Mouse (Mus musculus) spleen, embryonic (tissue): Measurements from ENCODE around the gene Mga.

Source experiments
- CTCF ChIA-PET: fragments of 350-600 bp; sonication (Branson Sonifier 250); formaldehyde crosslinking; loops from one replicate; lab custom pipeline; 2022; lab: Charles Lee

Mga gene

DNA sequence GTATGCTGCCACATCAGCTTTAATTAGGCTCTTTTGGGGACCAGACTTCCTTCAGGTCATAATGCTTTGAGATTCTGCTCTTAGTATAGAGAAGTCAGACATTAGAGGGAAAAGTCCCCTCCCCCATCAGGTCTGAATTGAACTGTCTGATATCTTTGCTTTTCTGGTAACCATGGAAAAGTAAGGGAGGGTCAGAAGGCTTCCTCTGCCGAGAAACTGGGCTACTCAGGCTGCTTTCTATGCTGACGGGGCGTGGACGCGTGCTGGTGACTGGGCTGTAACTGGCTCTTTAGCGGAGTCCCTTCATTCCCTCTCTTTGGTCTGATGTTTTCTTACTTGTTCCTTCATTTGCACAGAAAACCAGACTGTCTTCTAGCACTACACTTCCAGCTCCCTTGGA is 89.3 kb downstream of the Mga start:
- CTCF ChIA-PET = no interaction called here

DNA sequence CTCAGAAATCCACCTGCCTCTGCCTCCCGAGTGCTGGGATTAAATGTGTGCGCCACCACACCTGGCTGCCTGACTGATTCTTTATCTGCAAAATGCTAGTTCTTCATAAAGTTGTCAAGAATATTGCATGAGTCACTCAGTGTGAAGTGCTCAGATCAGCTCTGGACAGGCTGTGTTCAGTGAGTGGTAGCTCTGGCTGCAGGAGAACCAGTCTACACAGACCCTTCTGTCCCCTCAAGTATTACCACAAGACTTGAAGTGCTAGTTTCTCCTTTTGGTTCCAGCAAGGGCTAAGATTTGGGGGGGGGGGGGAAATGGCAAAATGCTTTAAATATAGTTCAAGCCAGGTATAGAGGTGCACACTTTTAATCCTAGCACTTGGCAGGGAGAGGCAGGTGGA is 90.4 kb downstream of the Mga start:
- CTCF ChIA-PET = interaction anchor here (0.7 kb wide), 1 partner anchor 17 kb away, joined by 3 read pairs; no protein-coding TSS in a partner anchor

DNA sequence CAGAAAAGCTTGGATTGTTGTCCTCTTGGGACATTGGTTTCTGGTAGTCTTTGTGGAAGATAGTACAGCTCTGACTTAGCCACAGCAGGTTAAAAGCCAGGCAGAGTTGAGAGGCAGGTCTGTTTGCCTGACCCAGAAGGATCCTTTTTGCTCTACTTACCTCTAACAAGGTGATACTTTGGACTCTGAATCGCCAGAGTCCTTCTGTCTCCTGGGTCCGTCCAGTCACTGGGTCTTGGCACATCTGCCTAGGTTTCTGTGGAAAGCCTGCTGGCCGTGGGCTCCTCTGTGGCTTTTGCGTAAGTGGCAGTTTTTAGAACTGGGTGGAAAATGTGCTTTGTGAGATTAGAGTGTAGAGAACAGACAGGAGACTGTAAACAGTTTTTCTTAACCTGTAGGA is 91.9 kb downstream of the Mga start:
- CTCF ChIA-PET = no interaction called here

- CTCF ChIA-PET = interaction anchor here (0.6 to 0.7 kb wide), 2 partner anchors 69 to 136 kb away, joined by 3 to 4 read pairs; no protein-coding TSS in a partner anchor
Observed at GRCm38 (mm10) chr2:119990881-119991280, 93.9 kb downstream of the Mga start.

DNA sequence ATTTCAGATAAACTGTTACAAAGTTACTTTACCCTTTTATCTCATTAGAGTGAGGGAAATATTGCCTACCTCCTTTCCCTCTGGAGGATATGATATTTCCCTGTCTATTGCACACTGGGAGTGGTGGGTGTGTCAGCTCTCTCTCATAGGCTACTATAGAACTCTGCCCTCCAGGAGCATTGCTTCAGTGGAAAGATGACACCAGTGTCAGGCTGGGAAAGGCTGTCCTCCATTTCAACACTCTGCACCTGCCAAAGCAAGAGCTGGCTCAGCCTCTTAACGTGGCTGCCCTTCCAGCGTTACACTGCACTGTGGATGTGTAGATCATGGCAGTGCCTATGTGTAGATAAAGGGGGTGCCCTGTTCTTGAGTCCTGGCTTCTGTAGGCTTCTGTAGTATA is 95.3 kb downstream of the Mga start:
- CTCF ChIA-PET = no interaction called here

DNA sequence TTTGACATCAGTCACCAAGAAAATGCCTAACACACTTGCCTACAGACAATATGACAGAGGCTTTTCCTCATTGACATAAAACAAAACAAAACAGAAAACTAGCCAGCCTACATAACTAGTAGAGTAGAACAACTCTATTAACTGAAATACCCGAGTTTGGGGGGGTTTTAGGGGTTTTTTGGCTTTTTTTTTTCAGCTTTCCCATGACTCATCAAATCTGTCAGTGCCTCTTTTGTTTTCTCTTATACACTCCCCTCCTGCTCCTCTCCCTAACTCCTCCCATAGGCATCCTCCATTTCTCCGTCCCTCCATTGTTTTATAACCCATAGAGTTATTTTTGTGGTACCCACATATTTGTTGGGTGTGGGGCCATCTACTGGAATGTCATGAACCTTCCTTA is 96.5 kb downstream of the Mga start:
- CTCF ChIA-PET = no interaction called here

- CTCF ChIA-PET = interaction anchor here (0.5 kb wide), 1 partner anchor 23 kb away, joined by 11 read pairs; no protein-coding TSS in a partner anchor
Observed at GRCm38 (mm10) chr2:119994839-119995238, 97.8 kb downstream of the Mga start.

DNA sequence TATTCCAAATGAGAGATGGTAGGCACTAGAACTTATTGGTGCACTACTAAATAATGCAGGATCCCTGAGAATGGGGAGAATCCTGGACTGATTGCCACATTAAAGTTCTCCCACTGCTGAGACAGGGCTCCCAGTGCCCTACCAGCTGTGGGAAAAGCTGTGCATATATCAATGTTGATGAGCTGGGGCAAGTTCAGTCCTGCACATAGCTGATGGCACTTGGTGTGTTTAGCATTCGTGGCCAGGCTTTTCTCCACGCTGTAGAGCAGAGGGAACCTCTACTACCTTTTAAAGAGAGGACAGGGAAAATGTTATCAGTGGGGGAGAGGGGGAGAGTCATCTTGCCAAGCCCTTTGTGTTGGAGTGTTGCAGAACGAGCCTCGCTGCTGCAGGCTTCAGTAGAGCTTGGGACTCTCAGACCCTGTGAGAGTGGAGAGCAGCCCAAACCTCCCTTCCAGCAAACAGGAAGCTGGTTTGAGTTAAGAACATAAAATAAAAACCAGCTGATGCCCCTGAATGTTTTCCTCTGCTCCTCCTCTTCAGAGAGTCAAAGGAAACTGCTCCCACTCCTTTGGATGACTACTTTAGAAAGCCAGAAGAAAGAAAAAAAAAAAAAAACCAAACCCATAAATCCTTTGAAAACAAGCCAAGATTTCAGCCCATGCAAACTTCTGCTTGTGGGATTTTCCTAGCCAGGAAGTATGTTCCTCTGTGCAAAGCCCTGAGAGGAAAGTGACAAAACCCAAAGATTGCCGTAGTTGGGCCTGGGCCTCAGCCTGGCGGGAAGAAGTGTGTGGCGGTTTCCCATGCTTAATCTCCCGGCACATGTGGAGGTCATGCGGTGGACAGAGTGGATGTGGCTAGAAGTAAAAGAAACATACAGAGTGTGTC is 98.6 kb downstream of the Mga start:
- CTCF ChIA-PET = no interaction called here

DNA sequence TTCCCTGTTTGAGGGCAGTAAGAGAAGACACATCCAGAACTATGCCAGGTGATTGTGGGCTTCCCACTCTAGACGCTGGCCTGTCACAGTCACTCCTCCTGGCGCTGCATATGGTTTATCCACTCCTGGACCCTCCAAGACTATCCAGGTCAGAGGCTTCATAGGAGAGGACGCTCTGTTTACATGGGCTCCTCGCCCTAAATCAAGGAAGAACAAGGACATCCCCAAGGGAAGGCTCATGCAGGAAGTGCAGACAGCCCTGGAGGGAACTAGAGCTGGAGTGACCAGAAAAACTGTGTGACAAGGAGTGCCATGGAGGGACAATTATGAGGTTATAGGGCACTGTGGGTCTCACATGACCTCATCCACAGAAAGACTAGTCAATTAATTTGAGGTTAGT is 100.3 kb downstream of the Mga start:
- CTCF ChIA-PET = no interaction called here

DNA sequence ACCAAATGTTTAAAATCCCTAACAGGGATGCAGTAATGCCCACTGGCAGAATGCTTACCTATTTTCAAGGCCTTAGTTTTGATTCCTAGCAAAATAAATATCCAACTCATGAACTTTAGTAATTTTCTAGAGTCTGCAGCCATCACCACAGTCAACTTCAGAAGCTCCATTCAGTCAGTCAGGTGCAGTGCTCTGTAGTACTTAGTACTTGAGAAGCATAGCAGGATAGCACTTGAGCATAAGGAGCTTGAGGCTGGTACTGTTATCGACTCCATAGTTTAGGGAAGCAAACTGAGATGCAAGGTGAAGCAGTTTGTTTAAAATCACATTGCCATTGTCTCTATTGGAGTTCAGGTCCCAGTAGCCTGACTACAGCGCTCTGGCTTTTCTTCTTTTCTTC is 102.7 kb downstream of the Mga start:
- CTCF ChIA-PET = no interaction called here

- CTCF ChIA-PET = interaction anchor here (0.7 kb wide), 1 partner anchor 84 kb away, joined by 3 read pairs; no protein-coding TSS in a partner anchor
Observed at GRCm38 (mm10) chr2:120000882-120001584, 104.0 kb downstream of the Mga start.

GRCm38 (mm10) chr2:120001956-120002355 is 104.9 kb downstream of the Mga start:
- CTCF ChIA-PET = no interaction called here

DNA sequence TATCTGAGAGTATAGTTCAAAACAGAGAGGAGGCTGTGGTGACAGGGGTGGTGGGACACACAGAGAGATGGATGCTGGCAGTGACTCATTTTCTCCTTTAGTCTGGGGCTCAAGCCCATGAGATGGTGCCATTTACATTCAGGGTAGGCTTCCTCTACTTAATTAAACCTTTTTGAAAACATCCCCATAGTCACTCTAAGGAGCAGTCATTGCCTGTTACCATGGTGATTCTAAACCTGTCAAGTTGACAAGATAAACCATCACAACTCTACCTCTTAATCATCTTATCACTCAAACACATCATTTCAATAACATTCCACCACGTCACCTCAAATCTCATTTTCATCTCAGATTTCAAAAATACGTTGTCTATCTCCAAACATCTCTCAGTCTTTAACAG is 106.9 kb downstream of the Mga start:
- CTCF ChIA-PET = no interaction called here

- CTCF ChIA-PET = no interaction called here
Observed at GRCm38 (mm10) chr2:120006696-120007095, 109.7 kb downstream of the Mga start.

DNA sequence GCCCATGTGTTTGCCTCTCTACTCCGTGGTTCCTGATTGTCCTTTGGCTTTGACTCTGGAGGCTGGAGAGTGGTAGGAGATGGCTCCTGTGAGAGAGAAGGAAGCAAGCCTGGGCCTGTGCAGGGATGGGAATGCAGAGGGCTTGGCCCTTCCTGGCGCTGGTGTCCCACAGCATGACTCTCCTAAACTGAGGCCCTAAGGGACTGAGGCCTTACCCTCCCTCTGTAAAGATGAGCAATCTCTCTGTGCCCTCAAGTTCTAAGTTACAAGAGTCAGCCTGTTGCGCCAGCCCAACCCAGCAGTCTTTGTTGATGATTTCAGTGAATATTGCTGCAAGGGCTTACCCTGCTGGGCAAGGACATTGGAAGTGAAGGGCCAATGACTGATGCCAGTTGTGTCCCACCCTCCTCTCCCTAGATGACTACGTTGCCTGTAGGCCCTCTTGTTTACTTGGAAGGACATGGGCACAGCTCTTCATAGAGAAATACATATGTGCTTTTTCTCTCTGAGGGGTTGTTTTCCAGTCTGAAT is 110.7 kb downstream of the Mga start:
- CTCF ChIA-PET = no interaction called here

DNA sequence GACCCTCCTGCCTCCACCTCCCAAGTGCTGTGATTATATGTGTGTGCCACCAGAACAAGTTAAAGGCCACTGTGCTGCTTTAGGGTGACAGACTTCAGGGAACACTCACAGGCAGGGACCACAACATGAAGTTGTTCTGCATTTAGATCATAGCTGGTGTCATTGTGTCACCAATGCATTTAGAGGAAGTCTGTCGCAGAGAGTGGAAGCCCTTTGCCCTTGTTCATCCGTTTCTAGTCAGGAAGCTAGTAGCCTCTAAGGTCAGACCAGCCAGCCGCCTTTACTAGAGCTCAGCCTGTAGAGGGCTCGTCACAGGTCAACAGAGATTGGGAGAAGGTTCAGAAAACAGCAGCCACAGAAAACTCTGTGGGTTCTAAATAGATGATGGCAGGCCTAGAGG is 111.6 kb downstream of the Mga start:
- CTCF ChIA-PET = no interaction called here

DNA sequence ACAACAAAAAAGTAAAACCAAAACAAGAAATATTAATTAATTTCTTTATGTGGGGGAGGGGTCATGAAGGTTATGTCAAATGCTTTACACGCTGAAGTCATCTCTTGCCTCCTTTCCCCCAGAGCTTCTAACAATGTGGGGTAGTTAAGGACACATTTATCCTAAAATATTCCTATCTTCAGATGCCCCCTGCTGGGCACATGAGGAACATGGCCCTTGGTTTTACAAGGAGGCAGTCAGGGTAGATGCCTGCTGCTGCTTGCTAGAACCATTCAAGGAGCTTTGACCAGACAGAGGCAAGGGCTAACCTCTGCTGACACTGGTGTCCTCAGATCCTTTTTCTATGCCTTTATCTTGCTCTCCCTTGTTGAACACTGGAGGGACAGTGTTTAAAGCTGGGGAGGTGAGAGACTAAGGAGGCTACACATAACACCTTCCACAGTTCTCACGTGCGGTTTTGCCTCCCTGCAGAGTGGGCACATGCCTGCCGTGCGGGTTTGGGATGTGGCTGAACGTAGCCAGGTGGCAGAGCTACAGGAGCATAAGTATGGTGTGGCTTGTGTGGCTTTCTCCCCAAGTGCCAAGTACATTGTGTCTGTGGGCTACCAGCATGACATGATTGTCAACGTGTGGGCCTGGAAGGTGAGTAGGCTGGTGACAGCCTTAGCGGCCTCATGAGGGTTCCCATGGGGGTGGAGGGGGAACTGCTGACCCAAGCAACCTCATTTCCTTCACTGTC is 114.6 kb downstream of the Mga start:
- CTCF ChIA-PET = interaction anchor here (1.0 kb wide), 1 partner anchor 41 kb away, joined by 8 read pairs; no protein-coding TSS in a partner anchor

DNA sequence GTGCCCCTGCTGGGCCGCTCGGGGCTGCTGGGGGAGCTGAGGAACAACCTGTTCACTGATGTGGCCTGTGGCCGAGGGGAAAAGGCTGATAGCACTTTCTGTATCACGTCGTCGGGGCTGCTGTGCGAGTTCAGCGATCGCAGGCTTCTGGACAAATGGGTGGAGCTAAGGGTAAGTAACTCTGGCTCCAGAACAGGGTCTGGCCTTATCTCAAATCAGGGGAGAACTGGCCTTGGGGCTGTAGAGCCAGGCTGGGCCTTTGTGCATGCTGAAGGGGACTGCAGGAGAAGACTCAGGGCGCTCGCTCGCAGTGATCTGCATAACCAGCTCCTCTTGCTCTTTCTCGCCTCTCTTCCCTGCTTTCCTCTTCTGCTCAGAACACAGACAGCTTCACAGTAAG is 115.9 kb downstream of the Mga start:
- CTCF ChIA-PET = no interaction called here

- CTCF ChIA-PET = interaction anchor here (0.5 kb wide), 1 partner anchor 37 kb away, joined by 18 read pairs; no protein-coding TSS in a partner anchor
Observed at GRCm38 (mm10) chr2:120013831-120014486, 116.9 kb downstream of the Mga start.

GRCm38 (mm10) chr2:120015882-120016281 is 118.9 kb downstream of the Mga start:
- CTCF ChIA-PET = no interaction called here

- CTCF ChIA-PET = no interaction called here
Observed at GRCm38 (mm10) chr2:120017599-120017998, 120.6 kb downstream of the Mga start.
